Mouse (Mus musculus) hindbrain, postnatal 0 days (tissue): ENCODE measurements at regions not wholly inside any gene's neighbourhood (a gene's known extent, or its start where the extent isn't known, plus 50 kb on each side); places are given as distances from the start of the nearest gene placed in this dataset.

Experiments
- ATAC-seq: fragments of 200-750 bp; cut with Nextera tagmentation; 2 replicates; pipeline ENCODE4 v1.8.0; 2017; ENCODE audit warnings: mild to moderate bottlenecking, moderate TSS enrichment, moderate library complexity
- DNase-seq: peaks from one replicate; pipeline ENCODE4 v3.0.0-alpha.2; 2015; ENCODE audit warnings: low spot score
- H3K27ac ChIP-seq: fragments of 300-500 bp; sonication (generic); 2 replicates; pipeline ENCODE4 v1.5.1; 2014; ENCODE audit warnings: mild to moderate bottlenecking
- H3K27me3 ChIP-seq: fragments of 300-500 bp; sonication (generic); 2 replicates; pipeline ENCODE4 v1.6.1; 2014; ENCODE audit warnings: low read length, mixed read lengths; ENCODE audit not compliant: insufficient read depth
- H3K36me3 ChIP-seq: fragments of 300-500 bp; sonication (generic); 2 replicates; pipeline ENCODE4 v1.6.1; 2014; ENCODE audit warnings: low read length, mixed read lengths; ENCODE audit not compliant: insufficient read depth
- H3K4me1 ChIP-seq: fragments of 300-500 bp; sonication (generic); 2 replicates; pipeline ENCODE4 v1.6.1; 2014; ENCODE audit warnings: antibody characterized with exemption, low read length, mixed read lengths; ENCODE audit not compliant: insufficient read depth
- H3K4me2 ChIP-seq: fragments of 300-500 bp; sonication (generic); 2 replicates; pipeline ENCODE4 v1.6.1; 2014; ENCODE audit warnings: low read depth, mild to moderate bottlenecking, low read length, moderate library complexity, mixed read lengths
- H3K4me3 ChIP-seq: fragments of 300-500 bp; sonication (generic); 2 replicates; pipeline ENCODE4 v1.5.1; 2014; ENCODE audit warnings: low read length
- H3K9ac ChIP-seq: fragments of 300-500 bp; sonication (generic); replicated peaks from 2 replicates; pipeline ENCODE4 v1.6.1; 2014; ENCODE audit warnings: mild to moderate bottlenecking, low read length, moderate library complexity, mixed read lengths
- H3K9me3 ChIP-seq: fragments of 300-500 bp; sonication (generic); 2 replicates; pipeline ENCODE4 v1.6.1; 2016; ENCODE audit warnings: low read length, mixed read lengths
- CTCF ChIP-seq: IDR thresholded peaks from 2 replicates; pipeline ENCODE4 v1.5.1; 2016; ENCODE audit warnings: antibody characterized with exemption, control low read depth, low read depth
- WGBS: fragments of 180-500 bp; shearing (Covaris S2); extraction: QIAGEN DNeasy Blood & Tissue Kit; methylation state at CpG from one replicate; pipeline ENCODE4 v1.1.7; 2014; 5-methylcytosine and 5-hydroxymethylcytosine counted together

GRCm38 (mm10) chr15:96883754-96884153, 172.0 kb downstream of the Slc38a4 start:
- no peaks in the 10 kb centered on the region for H3K36me3 ChIP-seq
- no peaks in the 10 kb centered on the region for H3K27me3 ChIP-seq
- H3K4me3 ChIP-seq: no peak overlapping the region
- TF ChIP-seq CTCF: no peak
- DNase-seq (no peak), ATAC-seq (no peak)
- H3K9me3 ChIP-seq: no peaks in the 10 kb centered on the region
- no peak overlapping the region for H3K9ac ChIP-seq
- H3K27ac ChIP-seq: no peak overlapping the region
- H3K4me1 ChIP-seq: no peaks in the 10 kb centered on the region
- no peak overlapping the region for H3K4me2 ChIP-seq
- WGBS: 74% methylated on average over 10 of the region's 10 CpGs

- ATAC-seq (no peak), DNase-seq (no peak)
- no peaks in the 10 kb centered on the region for H3K4me1 ChIP-seq
- no peaks in the 10 kb centered on the region for H3K27me3 ChIP-seq
- no peaks in the 10 kb centered on the region for H3K9me3 ChIP-seq
- H3K4me3 ChIP-seq: no peak overlapping the region
- no peak overlapping the region for H3K9ac ChIP-seq
- H3K27ac ChIP-seq: no peak overlapping the region
- 90% methylated on average over 14 of the region's 14 CpGs for WGBS
- no peak overlapping the region for H3K4me2 ChIP-seq
- H3K36me3 ChIP-seq: no peaks in the 10 kb centered on the region
- no peak for TF ChIP-seq CTCF
These were observed 173.5 kb downstream of the Slc38a4 start for GRCm38 (mm10) chr15:96882211-96882610.

GRCm38 (mm10) chr15:96881519-96882170, 174.1 kb downstream of the Slc38a4 start:
- Histone ChIP-seq H3K4me3 (no peak overlapping the region), H3K4me2 (no peak overlapping the region), H3K9ac (no peak overlapping the region), H3K4me1 (no peaks in the 10 kb centered on the region), H3K27me3 (no peaks in the 10 kb centered on the region), H3K36me3 (no peaks in the 10 kb centered on the region), H3K27ac (no peak overlapping the region), H3K9me3 (no peaks in the 10 kb centered on the region)
- TF ChIP-seq CTCF: no peak
- WGBS: 77% methylated on average over 9 of the region's 9 CpGs
- ATAC-seq: no peak
- DNase-seq: no peak

GRCm38 (mm10) chr15:96880066-96880465, 175.7 kb downstream of the Slc38a4 start:
- no peak overlapping the region for H3K9ac ChIP-seq
- H3K4me3 ChIP-seq: no peak overlapping the region
- TF ChIP-seq CTCF: no peak
- no peak overlapping the region for H3K4me2 ChIP-seq
- H3K9me3 ChIP-seq: no peaks in the 10 kb centered on the region
- H3K36me3 ChIP-seq: no peaks in the 10 kb centered on the region
- no peaks in the 10 kb centered on the region for H3K27me3 ChIP-seq
- WGBS: 92% methylated on average over 11 of the region's 11 CpGs
- DNase-seq (no peak), ATAC-seq (no peak)
- H3K4me1 ChIP-seq: no peaks in the 10 kb centered on the region
- no peak overlapping the region for H3K27ac ChIP-seq

GRCm38 (mm10) chr15:96878796-96879195, 177.0 kb downstream of the Slc38a4 start:
- no peak for TF ChIP-seq CTCF
- DNase-seq: no peak
- H3K4me3 ChIP-seq: no peak overlapping the region
- no peaks in the 10 kb centered on the region for H3K27me3 ChIP-seq
- H3K4me1 ChIP-seq: no peaks in the 10 kb centered on the region
- no peak overlapping the region for H3K9ac ChIP-seq
- 54% methylated on average over 4 of the region's 4 CpGs for WGBS
- no peak for ATAC-seq
- H3K36me3 ChIP-seq: no peaks in the 10 kb centered on the region
- no peaks in the 10 kb centered on the region for H3K9me3 ChIP-seq
- no peak overlapping the region for H3K27ac ChIP-seq
- H3K4me2 ChIP-seq: no peak overlapping the region

GRCm38 (mm10) chr15:96877931-96878330, 177.8 kb downstream of the Slc38a4 start:
- Histone ChIP-seq H3K9me3 (no peaks in the 10 kb centered on the region), H3K9ac (no peak overlapping the region), H3K4me1 (no peaks in the 10 kb centered on the region), H3K36me3 (no peaks in the 10 kb centered on the region), H3K4me2 (no peak overlapping the region), H3K27me3 (no peaks in the 10 kb centered on the region), H3K4me3 (no peak overlapping the region), H3K27ac (no peak overlapping the region)
- ATAC-seq (no peak), DNase-seq (no peak)
- TF ChIP-seq CTCF: no peak
- 94% methylated on average over 8 of the region's 8 CpGs for WGBS

GRCm38 (mm10) chr15:96877271-96877670, 177.7 kb upstream of the Slc38a2 start:
- no peaks in the 10 kb centered on the region for H3K4me1 ChIP-seq
- no peak overlapping the region for H3K4me2 ChIP-seq
- H3K9me3 ChIP-seq: no peaks in the 10 kb centered on the region
- TF ChIP-seq CTCF: no peak
- H3K27ac ChIP-seq: no peak overlapping the region
- no peak overlapping the region for H3K4me3 ChIP-seq
- H3K9ac ChIP-seq: no peak overlapping the region
- ATAC-seq (no peak), DNase-seq (no peak)
- H3K36me3 ChIP-seq: no peaks in the 10 kb centered on the region
- no peaks in the 10 kb centered on the region for H3K27me3 ChIP-seq
- 66% methylated on average over 9 of the region's 9 CpGs for WGBS
